Mouse (Mus musculus): Measurements from ENCODE around the gene Anp32a.

- no peak for TF ChIP-seq CTCF (IDR thresholded peaks at IDR 0.05)
- TF ChIP-seq EP300 (IDR thresholded peaks at IDR 0.05), result no peak
These were observed 44.0 kb downstream of the Anp32a start for GRCm38 (mm10) chr9:62385062-62385461.

Measured in lung, postnatal 0 days (tissue).